Mouse (Mus musculus) MEL (cell line): Measurements from ENCODE around the gene Dnajc5. TPM values are rescaled to one million over a fixed set of nuclear protein-coding genes. Genes with fewer than 3 reads are reported as not detected.
A peak's percentile ranks its signal among the peaks of the same experiment; 100 is the strongest.

ENCODE experiments used
- DNase-seq: peaks from one replicate; pipeline ENCODE4 v3.0.0; 2011; ENCODE audit warnings: low read depth, low spot score
- H3K27ac ChIP-seq: 2 replicates; pipeline ENCODE4 v1.5.1; 2012; ENCODE audit warnings: low read depth, mild to moderate bottlenecking, control low read depth, low read length, moderate library complexity; ENCODE audit not compliant: control insufficient read depth
- H3K27me3 ChIP-seq, 2 experiments: fragments of 150-350 bp in 1 of 2; sonication (generic) in 1 of 2; 2 replicates each; pipeline ENCODE4 v1.6.1; 2012; ENCODE audit warnings: low read length in 2 of 2, mild to moderate bottlenecking in 2 of 2, improper control_type of control experiment in 1 of 2, moderate library complexity in 1 of 2; ENCODE audit not compliant: insufficient read depth in 2 of 2, control insufficient read depth in 1 of 2
- H3K36me3 ChIP-seq, 2 experiments: 2 replicates each; pipeline ENCODE4 v1.6.1; 2012 to 2014; ENCODE audit warnings: low read length in 2 of 2, improper control_type of control experiment in 1 of 2, inconsistent platforms in 1 of 2, mild to moderate bottlenecking in 1 of 2; ENCODE audit not compliant: insufficient read depth in 2 of 2, control insufficient read depth in 1 of 2
- H3K4me1 ChIP-seq, 2 experiments: fragments of 150-350 bp in 1 of 2; sonication (generic) in 1 of 2; 2 replicates each; pipeline ENCODE4 v1.6.1; 2012; ENCODE audit warnings: low read length in 2 of 2, improper control_type of control experiment in 1 of 2, mild to moderate bottlenecking in 1 of 2; ENCODE audit not compliant: insufficient read depth in 2 of 2, control insufficient read depth in 1 of 2
- H3K4me3 ChIP-seq, 2 experiments: fragments of 150-350 bp in 1 of 2; sonication (generic) in 1 of 2; 2 replicates each; pipeline ENCODE4 v1.5.1; 2012; ENCODE audit warnings: low read depth in 2 of 2, low read length in 2 of 2, mild to moderate bottlenecking in 2 of 2, moderate library complexity in 2 of 2, control low read depth in 1 of 2, improper control_type of control experiment in 1 of 2; ENCODE audit not compliant: control insufficient read depth in 1 of 2, insufficient read depth in 1 of 2
- H3K79me2 ChIP-seq: 2 replicates; pipeline ENCODE4 v1.6.1; 2012; ENCODE audit warnings: mild to moderate bottlenecking, low read length, moderate library complexity; ENCODE audit not compliant: control insufficient read depth, poor library complexity, insufficient read depth
- H3K9ac ChIP-seq: 2 replicates; pipeline ENCODE4 v1.6.1; 2012; ENCODE audit warnings: low read depth, mild to moderate bottlenecking, control low read depth, low read length, moderate library complexity; ENCODE audit not compliant: control insufficient read depth, poor library complexity, severe bottlenecking
- H3K9me3 ChIP-seq: fragments of 150-350 bp; sonication (generic); replicated peaks from 2 replicates; pipeline ENCODE4 v1.6.1; 2012; ENCODE audit warnings: mild to moderate bottlenecking, low read length, improper control_type of control experiment, moderate library complexity; ENCODE audit not compliant: insufficient read depth
- CTCF ChIP-seq, 3 experiments: IDR thresholded peaks in 2 of 3; conservative IDR thresholded peaks in 1 of 3; 2 replicates each; pipeline ENCODE4 v1.5.1; 2011 to 2012; ENCODE audit warnings: low read length in 3 of 3, low read depth in 2 of 3, mild to moderate bottlenecking in 2 of 3, improper control_type of control experiment in 1 of 3, inconsistent platforms in 1 of 3, mixed read lengths in 1 of 3, moderate library complexity in 1 of 3; ENCODE audit not compliant: control insufficient read depth in 1 of 3, insufficient read depth in 1 of 3, poor library complexity in 1 of 3, severe bottlenecking in 1 of 3
- HCFC1 ChIP-seq: IDR thresholded peaks from 2 replicates; pipeline ENCODE4 v1.6.1; 2012; ENCODE audit warnings: low read depth, mild to moderate bottlenecking, inconsistent platforms, low read length, improper control_type of control experiment, moderate library complexity
- MAFK ChIP-seq: IDR thresholded peaks from 2 replicates; pipeline ENCODE4 v1.6.1; 2011; ENCODE audit warnings: low read depth, mild to moderate bottlenecking, low read length, improper control_type of control experiment, borderline replicate concordance
- MAZ ChIP-seq: IDR thresholded peaks from 2 replicates; pipeline ENCODE4 v1.6.1; 2012; ENCODE audit warnings: low read depth, mild to moderate bottlenecking, inconsistent platforms, low read length, improper control_type of control experiment
- MEF2A ChIP-seq: IDR thresholded peaks from 2 replicates; pipeline ENCODE4 v1.6.1; 2014; ENCODE audit warnings: low read depth, mild to moderate bottlenecking, inconsistent platforms, low read length, improper control_type of control experiment; ENCODE audit not compliant: poor library complexity, insufficient replicate concordance, severe bottlenecking; ENCODE audit errors: extremely low read depth
- MXI1 ChIP-seq: IDR thresholded peaks from 2 replicates; pipeline ENCODE4 v1.6.1; 2011; ENCODE audit warnings: mild to moderate bottlenecking, low read depth, low read length, improper control_type of control experiment
- MYB ChIP-seq: IDR thresholded peaks from 2 replicates; pipeline ENCODE4 v1.6.1; 2011; ENCODE audit warnings: mild to moderate bottlenecking, low read depth, low read length, improper control_type of control experiment
- NRF1 ChIP-seq: IDR thresholded peaks from 2 replicates; pipeline ENCODE4 v1.6.1; 2014; ENCODE audit warnings: low read depth, mild to moderate bottlenecking, inconsistent platforms, low read length, improper control_type of control experiment, moderate library complexity; ENCODE audit not compliant: poor library complexity, insufficient read depth, severe bottlenecking
- POLR2AphosphoS5 ChIP-seq: IDR thresholded peaks from 2 replicates; pipeline ENCODE4 v1.6.1; 2012; ENCODE audit warnings: low read depth, borderline replicate concordance, mild to moderate bottlenecking, inconsistent platforms, low read length, moderate library complexity, mixed read lengths
- SIN3A ChIP-seq: IDR thresholded peaks from 2 replicates; pipeline ENCODE4 v1.6.1; 2012; ENCODE audit warnings: low read length, improper control_type of control experiment, inconsistent platforms
- TAL1 ChIP-seq: IDR thresholded peaks from 2 replicates; pipeline ENCODE4 v1.6.1; 2012; ENCODE audit warnings: mild to moderate bottlenecking, inconsistent platforms, low read length, moderate library complexity, mixed read lengths
- TBP ChIP-seq: IDR thresholded peaks from 2 replicates; pipeline ENCODE4 v1.8.0; 2011; ENCODE audit warnings: low read depth, low read length, improper control_type of control experiment
- TCF12 ChIP-seq: IDR thresholded peaks from 2 replicates; pipeline ENCODE4 v1.6.1; 2014; ENCODE audit warnings: low read depth, mild to moderate bottlenecking, inconsistent platforms, low read length, improper control_type of control experiment, moderate library complexity
- USF1 ChIP-seq: IDR thresholded peaks from 2 replicates; pipeline ENCODE4 v1.6.1; 2014; ENCODE audit warnings: low read depth, mild to moderate bottlenecking, inconsistent platforms, low read length, improper control_type of control experiment, moderate library complexity
- USF2 ChIP-seq, 2 experiments: IDR thresholded peaks; 2 replicates each; pipeline ENCODE4 v1.6.1; 2011 to 2012; ENCODE audit warnings: improper control_type of control experiment in 2 of 2, low read length in 2 of 2, borderline replicate concordance in 1 of 2, inconsistent platforms in 1 of 2, low read depth in 1 of 2, mild to moderate bottlenecking in 1 of 2; ENCODE audit not compliant: insufficient read depth in 1 of 2
- ZC3H11A ChIP-seq: IDR thresholded peaks from 2 replicates; pipeline ENCODE4 v1.6.1; 2012; ENCODE audit warnings: low read depth, mild to moderate bottlenecking, inconsistent platforms, low read length, improper control_type of control experiment
- ZKSCAN1 ChIP-seq: IDR thresholded peaks from 2 replicates; pipeline ENCODE4 v1.6.1; 2012; ENCODE audit warnings: low read depth, mild to moderate bottlenecking, inconsistent platforms, low read length, improper control_type of control experiment, moderate library complexity
- polyA plus RNA-seq, 2 experiments: library from polyadenylated mRNA; stranded (reverse) in 1 of 2; unstranded in 1 of 2; fragments of >175 nt in 1 of 2; fragments of >200 nt in 1 of 2; gene quantifications; 2 replicates each; pipeline versions ENCODE4 v1.2.1 to v1.2.4; 2012; ENCODE audit warnings: low replicate concordance in 2 of 2, low read depth in 1 of 2; ENCODE audit not compliant: insufficient read length in 2 of 2, insufficient read depth in 1 of 2, missing spikeins in 1 of 2
- total RNA-seq: library from RNA; depleted of rRNA; stranded (reverse); fragments of 300-350 nt; gene quantifications from 2 replicates; pipeline ENCODE4 v1.2.3, GENCODE M21; 2012

The Dnajc5 gene
- total and polyA plus RNA-seq, 3 experiments: 51.9 to 338 (median 57.9) TPM

- TF ChIP-seq NRF1 (peak; percentile 90), HCFC1 (peak; percentile 98), SIN3A (peak; percentile 90), POLR2AphosphoS5 (no peak), TBP (peak; percentile 85), USF2 (IDR thresholded peaks at IDR 0.05; ENCODE audit: borderline replicate concordance in 1 of 2, insufficient read depth in 1 of 2, low read depth in 1 of 2, low read length in 2 of 2) (no peak), MAFK (no peak), MAZ (no peak), TCF12 (peak; percentile 53), MYB (no peak), TAL1 (no peak), ZC3H11A (0 out of 2 replicates have a peak, but pooled peaks have one; percentile 3), MXI1 (peak; percentile 80), ZKSCAN1 (no peak)
These were observed 80.8 kb downstream of the Dnajc5 start (continued) for GRCm38 (mm10) chr2:181600828-181601750.

- Histone ChIP-seq H3K9ac (peak overlapping the region; percentile 96), H3K79me2 (peaks cover 15% of the 10 kb centered on the region), H3K36me3 (peaks cover 0 to 14% of the 10 kb centered on the region in 2 experiments; a peak in 2 of 4 replicates), H3K4me3 (peak overlapping the region; percentile 80 to 84), H3K9me3 (no peaks in the 10 kb centered on the region), H3K4me1 (peaks cover 4 to 20% of the 10 kb centered on the region in 2 experiments), H3K27ac (no peak overlapping the region), H3K27me3 (no peaks in the 10 kb centered on the region)
- no peak for TF ChIP-seq SIN3A
- TF ChIP-seq CTCF (IDR thresholded peaks at IDR 0.05 in 2 of 3, conservative IDR thresholded peaks at IDR 0.05 in 1 of 3; ENCODE audit: control insufficient read depth in 1 of 3, insufficient read depth in 1 of 3, low read depth in 2 of 3, low read length in 3 of 3, poor library complexity in 1 of 3, severe bottlenecking in 1 of 3): no peak
- TF ChIP-seq MEF2A: no peak
- TF ChIP-seq USF1: no peak
- TF ChIP-seq TBP: no peak
- DNase-seq: no peak
These were observed 81.5 kb downstream of the Dnajc5 start for GRCm38 (mm10) chr2:181601751-181602145.
